Mouse (Mus musculus) A20 (cell line): ENCODE results near the gene Iqcg.

ENCODE experiments used
- DNase-seq: peaks from one replicate; pipeline ENCODE4 v3.0.0-alpha.2; 2011; ENCODE audit warnings: low read depth, low spot score

The Iqcg gene

DNA sequence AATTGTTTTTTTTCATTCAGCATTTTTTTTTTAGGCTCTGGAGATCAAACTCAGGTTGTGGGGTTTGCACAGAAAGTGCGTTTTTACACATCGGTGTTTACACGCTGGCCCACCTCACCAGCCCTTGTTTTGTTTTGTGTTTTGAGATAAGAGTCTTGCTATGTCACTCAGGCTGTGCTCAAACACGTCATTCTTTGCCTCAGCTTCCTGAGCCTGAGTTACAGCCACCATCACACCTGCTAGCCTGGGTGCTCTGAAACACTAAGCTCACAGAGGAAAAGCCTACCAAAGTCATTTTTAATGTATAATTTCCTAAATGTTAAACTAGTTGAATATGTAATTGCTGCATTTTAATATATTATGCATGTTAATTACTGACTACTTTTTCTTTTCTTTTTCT is 74.6 kb downstream of the Iqcg start:
- DNase-seq = no peak

DNA sequence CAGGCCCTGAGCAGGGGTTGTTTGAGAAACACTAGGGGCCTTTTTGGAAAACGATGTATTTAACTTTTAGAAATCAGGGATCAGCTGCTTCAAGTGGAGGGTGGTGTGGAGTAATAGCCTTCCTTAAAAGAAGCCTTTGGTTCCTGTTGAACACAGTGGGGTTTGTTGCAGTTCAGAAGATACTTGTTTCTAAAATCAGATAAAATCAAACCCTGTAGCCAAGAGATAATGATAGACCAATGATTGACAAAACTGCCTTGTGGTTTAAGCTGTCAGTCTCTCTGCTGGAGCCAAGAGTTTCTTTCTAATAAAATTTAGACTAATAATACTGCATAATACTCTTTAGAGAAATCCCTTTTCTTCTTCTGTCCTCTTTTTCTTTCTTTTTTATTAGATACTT is 75.8 kb downstream of the Iqcg start:
- no peak for DNase-seq

DNA sequence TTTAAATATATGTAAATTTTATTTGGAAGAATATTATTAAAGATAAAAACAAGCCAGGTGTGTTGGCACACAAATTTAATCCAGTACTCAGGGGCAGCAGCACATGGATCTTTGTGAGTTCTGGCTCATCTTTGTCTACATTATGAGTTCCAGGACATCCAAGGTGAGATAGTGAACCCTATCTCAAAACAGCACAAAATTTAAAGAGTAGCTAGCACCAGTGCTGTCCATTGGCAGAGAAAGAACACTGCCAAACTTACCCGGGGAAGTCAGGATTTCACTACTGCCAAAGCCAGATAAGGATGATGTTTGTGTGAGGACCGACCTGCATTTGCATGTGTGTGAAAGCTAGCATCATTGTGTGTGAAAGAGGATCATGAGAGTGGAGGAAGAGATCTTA is 83.0 kb downstream of the Iqcg start:
- DNase-seq = no peak

DNA sequence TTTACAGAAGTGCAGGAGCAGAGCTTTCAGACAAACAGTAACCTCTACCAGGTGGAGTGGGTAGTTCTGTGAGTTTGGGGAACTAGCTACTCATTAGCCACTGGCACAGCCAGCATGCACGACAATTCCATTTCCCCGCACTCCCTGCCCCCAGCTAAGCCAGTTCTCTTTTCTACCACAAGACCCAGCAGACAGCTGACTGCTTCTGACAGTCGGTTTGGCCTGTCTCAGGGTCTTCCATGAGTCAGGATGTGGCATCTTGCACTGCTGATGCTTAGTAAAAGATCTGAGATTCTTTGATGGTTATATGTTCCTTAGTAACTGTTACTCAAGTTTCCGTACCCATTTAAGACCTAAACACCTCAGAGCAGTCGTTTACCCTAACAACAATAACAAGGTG is 83.5 kb downstream of the Iqcg start:
- DNase-seq = peak; percentile 82
